Mouse (Mus musculus) B cell, adult 2 months (primary cell): Measurements from ENCODE around the gene 1700008O03Rik.

ENCODE experiments used
- DNase-seq, 2 experiments: peaks; one replicate each; pipeline ENCODE4 v3.0.0; 2022

1700008O03Rik gene

DNA sequence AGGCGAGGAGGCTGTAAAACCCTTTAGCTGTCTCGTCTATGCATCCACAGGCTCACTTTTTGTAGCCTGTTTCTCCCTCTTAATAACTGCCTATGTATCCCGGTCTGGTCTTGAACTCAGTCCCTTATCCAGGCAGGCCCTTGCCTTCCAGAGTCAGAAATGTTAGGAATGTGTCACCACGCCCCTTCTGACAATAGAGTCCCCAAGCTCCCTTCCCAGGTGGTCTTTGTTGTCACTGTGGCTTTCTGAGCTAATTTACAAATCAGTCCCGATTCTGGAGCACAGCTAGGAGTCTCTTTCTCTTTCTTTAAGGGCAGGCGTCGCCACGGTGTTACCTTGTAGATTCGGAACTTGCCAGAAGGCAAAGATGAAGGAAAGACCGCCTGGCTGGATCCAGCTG, 10.4 kb downstream of the 1700008O03Rik start:
- DNase-seq: no peak

DNA sequence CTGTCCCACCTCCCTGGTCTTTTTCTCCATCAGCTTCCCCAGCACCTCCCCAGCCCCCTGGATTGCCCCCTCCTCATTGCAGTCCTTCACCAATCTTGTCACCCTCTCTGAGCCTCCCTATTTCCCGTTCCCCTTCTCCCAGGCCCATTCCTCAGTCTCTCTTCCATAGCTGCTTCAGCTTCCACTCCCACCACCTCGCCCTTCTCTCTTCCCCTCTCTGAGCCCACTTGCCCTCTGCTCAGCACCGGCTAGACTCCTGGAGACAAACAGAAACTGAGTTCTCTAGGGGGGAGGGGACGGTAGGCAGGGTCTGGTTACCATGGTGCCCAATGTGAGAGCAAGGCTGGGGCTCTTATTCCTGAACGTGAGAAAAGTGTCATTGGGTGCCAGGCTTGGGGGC, 10.9 kb downstream of the 1700008O03Rik start:
- no peak for DNase-seq

DNA sequence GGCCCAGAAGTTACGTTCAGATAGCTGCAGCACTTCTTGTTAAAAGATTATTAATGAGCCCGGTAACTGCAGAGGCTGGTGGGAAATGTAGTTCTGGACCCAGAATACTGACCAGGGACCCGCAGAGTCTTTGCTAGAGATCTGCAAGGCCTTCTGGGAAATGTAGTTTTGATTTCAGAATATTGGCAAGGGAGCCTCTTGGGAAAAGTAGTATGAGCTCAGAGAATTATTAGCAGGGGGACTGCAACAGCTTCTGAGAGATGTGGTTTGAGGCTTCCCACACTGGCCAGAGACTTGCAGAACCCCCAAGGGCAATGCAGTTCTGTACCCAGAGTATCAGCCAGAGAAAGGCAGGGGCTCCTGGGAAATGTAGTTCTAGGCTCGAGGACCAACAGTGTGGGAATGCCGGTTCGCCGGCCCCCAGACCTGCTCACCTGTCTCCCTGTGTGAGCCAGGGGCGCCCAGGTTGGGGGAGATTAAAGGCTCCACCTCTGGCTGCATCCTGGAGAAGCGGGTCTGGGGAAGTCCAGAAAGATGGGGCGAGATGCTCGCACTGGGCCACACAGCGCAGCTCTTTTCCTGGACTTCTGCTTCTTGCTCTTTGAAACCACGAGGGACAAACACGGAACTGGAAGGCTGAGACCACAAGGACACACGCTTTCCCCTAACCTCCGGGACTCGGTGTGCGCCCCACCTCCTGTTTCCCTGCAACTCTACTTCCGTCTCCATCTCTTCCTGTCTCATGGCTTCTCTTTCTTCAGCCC, 11.5 kb downstream of the 1700008O03Rik start:
- DNase-seq: peak; percentile 81 to 86

DNA sequence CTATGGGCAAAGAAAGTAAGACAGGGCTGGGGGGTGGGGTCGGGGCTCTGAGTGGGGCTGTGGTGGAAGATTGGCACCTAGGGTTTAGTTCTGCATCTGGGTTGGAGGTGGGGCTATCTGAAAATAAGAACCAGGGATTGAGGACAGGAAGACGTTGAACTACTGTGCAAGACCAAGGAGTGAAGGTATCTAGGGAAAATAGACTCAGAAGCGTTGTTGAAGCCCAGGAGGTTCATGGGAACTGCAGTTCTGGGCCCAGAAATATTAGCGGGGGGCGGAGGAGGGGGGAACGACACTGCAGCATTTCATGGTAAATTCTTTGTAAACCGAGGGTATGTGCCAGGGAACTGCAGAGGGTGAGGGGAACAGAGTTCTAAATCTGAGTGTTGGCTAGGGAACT, 12.2 kb downstream of the 1700008O03Rik start:
- DNase-seq: no peak

DNA sequence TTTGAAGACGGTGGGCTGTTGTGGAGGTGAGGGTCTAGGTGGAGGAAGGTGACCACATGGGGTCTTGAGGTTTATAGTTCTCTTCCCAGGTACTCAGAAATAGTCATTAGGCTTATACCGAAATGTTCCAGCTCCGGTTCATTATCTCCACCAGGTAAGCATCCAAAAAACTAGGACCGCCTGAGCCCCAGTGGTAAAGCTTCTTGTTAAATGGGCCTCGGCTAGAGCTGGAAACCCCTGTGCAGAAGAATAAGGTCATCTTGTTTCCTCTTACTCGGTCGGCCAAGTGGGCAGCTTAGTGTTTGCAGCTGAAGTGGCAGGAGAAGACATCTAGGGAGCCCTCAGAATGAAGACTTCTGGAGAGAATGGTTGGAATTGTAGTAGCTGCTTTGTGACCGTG, 12.9 kb downstream of the 1700008O03Rik start:
- no peak for DNase-seq

DNA sequence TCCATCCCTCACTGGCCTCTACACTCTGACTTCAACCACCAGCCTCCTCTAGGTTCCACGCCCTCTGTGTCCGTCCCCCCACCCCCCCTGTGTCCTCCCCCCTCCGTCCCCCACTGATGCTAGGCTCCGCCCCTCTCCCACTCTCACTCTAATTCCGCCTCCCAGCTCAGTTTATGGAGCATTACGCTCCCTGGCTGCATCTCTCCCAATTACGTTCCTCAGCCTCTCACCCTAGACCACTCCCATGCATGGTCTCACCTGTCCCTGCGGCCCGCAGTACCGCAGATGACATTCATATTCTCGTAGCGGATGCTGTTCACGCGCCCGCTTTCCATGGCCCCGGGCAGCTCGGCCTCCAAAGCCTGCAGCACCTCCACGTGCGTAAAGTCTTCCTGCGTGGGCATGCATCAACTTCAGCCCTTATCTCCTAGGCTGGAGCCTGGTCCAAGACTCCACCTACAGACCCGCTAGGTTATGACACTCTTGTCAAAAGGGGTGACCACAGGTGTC, 24.8 kb downstream of the 1700008O03Rik start:
- peak; percentile 46 to 56 for DNase-seq

DNA sequence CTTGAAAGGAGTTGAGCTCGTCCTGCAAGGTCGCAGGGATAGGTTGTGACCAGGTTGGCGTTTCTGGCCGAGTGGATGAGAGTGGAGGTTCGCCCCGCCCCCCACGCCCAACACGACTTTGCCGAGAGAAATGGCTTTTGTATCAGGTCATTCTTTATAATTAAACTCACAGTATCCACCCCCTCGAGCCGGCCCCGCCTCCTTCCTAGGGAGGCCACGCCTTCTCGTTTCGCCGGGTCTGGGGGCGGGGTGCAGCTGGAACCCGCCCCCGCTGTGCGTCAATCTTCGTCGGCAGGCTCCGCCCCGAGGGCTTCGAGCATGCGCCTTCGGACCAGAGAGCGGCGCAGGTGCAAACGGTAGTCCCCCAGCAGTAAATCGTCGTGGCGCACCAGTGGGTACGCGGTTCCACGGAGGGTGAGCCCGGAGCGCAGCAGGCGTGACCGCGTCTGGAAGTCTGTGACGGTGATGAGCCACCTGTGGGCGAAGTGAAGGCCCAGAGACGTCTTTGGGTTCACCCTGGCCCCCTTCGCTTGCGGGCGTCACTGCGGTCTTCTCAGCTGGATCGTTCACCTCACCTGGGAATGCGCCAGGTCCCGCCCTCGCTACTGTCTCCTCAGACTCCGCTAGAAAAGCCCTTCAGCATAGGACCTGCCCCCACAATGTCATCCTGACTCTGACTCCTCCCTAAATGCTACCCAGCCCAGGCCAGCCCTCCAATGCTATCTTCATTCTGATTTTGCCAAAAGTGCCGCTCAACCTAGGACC, 25.5 kb downstream of the 1700008O03Rik start:
- peak; percentile 99 to 100 for DNase-seq

DNA sequence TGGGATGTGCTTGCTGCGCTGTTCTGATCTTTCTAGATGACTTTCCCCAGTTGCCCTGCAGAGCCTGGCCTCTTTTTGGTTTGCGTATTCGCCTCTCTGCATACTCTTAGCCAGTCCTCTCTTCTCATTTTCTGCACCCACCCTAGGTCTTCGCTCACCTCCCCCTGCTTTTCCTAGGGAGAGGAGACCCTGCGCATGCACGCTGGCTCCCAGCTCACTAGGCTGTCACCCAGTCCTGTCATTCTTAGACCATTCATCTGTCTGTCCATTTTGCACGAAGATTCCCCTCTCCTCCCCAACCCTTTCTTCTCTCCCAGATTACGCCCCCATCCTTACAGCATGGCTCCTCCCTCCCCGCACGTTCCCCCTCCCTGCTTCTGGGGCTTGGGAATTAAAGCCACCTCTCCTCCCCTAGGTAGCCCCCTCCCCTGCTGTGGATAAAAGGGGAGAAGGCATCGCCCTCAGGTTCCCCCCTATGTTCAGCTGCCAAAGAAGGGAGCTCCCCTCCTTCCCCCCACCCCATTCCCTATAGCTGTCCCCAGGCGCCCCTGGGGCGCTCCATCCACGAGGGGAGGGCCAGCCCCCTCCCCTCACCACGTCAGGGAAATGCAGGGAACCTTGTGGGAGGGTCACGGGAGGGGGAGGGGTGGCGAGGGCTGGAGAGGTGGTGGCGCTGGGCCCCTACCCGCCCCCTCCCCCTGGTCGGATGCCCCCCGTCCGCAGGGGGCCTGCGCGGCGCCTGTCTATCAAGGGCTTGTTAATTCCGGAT, 26.6 kb downstream of the 1700008O03Rik start:
- DNase-seq: peak in 1 of 2 experiments; percentile 9

DNA sequence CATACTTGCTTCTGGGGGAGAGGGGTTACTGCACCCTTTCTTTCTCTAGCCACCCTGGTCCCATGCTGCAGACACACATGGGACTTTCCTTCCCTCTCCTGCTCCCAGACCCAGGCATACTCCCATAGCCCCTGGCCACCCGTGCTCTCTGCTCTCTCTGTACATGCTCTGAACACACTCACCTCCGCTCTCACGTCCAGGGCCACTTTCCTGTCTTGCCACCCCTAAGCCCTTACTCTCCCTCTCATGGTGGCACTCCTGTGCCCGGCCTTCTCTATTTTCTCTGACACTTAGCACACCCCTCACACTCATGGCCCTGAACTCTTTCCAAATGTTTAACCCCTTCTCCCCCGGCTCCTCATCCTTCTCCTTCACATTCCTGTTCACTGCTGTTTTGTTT, 27.6 kb downstream of the 1700008O03Rik start:
- peak in 1 of 2 experiments; percentile 10 for DNase-seq

DNA sequence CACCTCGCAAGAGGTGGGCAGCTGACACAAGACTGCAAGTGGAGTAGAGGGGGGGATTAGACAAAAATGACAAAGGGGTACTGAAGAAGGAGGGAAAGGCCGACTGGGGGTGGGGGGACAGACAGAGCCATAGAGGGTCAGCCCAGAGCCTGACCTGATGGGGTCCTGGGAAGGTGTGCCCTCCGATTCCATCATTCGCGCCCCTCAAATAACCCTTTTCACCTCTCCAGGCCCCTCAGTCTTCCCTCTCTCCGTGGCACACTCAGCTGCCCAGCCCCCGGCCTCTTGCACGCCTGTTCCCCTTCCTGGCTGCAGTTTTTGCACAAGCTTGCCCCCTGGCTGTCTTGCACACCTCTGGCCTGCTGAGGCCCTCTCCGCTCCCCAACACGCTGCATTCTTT, 28.1 kb downstream of the 1700008O03Rik start:
- DNase-seq: no peak

DNA sequence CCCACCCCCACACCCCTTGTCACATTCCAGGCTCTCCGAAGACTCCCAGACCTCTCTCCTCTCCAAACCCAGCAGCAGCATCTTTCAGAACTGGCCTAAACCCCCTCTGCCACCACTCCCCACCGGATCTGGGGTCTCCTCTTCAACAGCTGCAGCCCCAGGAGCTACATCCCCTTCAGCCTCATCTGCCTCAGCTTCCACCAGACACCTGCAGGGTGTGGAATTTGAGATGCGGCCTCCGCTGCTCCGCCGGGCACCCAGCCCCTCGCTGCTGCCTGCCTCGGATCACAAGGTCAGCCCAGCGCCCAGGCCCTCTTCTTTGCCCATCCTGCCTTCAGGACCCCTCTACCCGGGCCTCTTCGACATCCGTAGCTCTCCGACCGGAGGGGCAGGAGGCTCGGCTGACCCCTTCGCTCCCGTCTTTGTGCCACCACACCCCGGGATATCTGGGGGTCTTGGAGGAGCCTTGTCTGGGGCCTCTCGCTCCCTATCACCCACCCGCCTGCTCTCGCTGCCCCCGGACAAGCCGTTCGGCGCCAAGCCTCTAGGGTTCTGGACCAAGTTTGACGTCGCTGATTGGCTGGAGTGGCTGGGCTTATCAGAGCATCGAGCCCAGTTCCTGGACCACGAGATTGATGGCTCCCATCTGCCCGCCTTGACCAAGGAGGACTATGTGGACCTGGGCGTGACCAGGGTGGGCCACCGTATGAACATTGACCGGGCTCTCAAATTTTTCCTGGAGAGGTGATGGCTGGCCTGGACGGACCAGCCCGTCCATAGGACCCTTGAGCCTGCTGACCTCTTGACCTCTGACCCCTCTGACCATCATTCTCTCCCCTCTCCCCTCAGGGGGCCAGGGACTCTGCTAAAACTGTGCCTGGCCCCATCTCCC, 28.8 kb downstream of the 1700008O03Rik start:
- peak; percentile 28 to 39 for DNase-seq

DNA sequence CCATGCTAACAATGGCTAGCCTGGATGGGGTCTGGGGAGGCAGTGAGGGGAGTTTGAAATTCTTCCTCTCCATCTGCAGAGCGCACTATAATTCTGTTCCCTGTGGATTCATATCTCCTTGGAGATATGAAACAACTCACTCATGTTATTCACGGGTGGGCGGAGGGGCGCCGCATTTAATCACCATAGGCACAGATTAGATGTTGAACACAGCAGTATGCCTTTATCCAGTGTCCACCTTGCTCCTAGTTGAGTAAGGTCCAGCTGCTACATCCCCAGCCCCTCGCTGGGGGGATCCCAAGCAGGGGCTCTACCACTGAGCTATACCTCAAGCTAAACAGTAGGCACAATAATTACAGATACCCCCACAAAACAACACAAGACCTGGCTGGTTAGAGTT, 30.2 kb downstream of the 1700008O03Rik start:
- peak in 1 of 2 experiments; percentile 9 for DNase-seq

DNA sequence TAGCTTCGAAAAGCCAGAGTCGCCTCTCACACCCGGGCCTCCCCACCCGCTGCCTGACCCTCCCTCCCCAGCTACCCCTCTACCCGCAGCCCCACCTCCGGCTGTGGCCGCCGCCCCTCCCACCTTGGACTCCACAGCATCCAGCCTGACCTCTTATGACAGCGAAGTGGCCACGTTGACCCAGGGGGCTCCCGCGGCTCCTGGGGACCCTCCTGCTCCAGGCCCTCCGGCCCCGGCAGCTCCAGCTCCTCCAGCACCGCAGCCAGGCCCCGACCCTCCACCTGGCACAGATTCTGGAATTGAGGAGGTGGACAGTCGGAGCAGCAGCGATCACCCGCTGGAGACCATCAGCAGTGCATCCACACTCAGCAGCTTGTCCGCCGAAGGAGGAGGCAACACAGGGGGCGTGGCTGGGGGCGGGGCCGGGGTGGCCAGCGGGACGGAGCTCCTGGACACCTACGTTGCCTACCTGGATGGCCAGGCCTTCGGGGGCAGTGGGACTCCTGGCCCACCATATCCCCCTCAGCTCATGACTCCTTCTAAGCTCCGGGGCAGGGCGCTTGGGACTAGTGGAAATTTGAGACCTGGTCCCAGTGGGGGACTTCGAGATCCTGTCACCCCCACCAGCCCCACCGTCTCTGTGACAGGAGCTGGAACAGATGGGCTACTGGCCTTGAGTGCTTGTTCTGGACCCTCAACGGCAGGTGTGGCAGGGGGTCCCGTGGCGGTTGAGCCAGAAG, 31.8 kb downstream of the 1700008O03Rik start:
- DNase-seq: peak in 1 of 2 experiments; percentile 15

DNA sequence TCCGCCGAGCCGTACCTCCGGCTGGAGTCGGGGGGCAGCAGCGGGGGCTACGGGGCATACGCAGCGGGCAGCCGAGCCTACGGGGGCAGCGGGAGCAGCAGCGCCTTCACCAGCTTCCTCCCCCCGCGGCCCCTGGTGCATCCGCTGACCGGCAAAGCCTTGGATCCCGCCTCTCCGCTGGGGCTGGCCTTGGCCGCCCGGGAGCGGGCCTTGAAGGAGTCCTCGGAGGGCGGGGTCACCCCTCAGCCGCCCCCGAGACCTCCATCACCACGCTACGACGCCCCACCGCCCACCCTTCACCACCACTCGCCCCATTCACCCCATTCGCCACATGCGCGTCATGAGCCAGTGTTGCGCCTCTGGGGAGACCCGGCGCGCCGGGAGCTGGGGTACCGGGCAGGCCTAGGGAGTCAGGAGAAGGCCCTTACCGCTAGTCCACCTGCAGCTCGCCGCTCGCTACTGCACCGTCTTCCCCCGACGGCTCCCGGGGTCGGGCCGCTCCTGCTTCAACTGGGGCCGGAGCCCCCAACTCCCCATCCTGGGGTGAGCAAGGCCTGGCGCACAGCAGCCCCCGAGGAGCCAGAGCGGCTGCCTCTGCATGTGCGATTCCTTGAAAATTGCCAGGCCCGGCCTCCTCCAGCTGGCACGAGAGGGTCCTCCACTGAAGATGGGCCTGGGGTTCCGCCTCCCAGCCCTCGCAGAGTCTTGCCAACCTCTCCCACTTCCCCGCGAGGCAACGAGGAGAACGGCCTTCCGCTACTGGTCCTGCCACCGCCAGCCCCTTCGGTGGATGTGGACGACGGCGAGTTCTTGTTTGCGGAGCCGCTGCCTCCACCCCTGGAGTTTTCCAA, 32.6 kb downstream of the 1700008O03Rik start:
- peak; percentile 24 to 34 for DNase-seq

DNA sequence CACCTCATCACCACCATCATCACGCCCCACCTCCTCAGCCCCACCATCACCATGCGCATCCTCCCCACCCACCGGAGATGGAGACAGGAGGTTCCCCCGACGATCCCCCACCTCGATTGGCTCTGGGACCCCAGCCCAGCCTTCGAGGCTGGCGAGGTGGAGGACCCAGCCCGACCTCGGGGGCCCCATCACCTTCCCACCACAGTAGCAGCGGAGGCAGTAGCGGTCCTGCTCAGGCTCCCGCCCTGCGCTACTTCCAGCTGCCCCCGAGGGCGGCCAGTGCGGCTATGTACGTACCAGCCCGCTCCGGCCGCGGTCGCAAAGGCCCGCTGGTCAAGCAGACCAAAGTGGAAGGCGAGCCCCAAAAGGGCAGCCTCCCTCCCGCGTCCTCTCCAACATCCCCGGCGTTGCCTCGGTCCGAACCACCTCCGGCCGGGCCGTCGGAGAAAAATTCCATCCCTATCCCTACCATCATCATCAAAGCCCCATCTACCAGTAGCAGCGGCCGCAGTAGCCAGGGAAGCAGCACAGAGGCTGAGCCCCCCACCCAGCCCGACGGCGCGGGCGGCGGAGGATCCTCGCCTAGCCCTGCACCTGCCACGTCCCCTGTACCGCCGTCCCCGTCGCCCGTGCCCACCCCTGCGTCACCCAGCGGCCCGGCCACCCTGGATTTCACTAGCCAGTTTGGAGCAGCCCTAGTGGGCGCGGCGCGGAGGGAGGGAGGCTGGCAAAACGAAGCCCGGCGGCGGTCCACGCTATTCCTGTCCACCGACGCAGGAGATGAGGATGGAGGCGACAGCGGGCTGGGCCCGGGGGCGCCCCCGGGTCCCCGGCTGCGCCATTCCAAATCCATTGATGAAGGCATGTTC, 33.5 kb downstream of the 1700008O03Rik start:
- no peak for DNase-seq

DNA sequence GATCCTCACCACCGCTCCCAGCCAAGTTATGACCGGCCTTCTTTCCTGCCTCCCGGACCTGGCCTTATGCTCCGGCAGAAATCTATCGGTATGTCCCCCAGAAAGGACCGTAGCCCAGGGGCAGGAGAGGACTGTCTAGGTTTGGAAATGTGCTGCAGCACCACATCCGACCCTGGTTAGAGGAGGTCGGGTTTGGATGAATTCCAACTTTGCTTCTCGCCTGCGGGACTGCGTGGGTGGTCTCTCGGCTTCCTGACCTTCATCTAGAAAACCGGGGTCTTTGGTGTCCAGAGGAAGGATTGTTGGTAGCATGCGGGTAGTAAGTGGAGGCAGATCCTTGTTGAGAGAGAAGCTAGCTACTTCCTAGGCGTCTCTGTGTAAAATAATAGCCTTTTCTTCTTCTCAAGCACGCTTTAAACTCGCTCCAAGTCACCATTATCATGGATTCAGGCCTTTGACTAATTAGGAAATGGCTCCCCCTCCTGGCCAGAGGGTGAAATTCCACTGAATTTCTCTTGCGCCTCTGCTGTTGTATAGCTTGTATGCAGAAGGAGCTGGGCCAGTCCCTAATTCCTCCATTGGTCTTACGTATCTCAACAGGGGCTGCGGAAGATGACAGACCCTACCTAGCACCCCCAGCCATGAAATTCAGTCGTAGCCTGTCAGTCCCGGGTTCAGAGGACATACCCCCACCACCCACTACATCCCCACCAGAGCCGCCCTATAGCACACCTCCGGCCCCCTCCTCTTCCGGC, 34.5 kb downstream of the 1700008O03Rik start:
- DNase-seq: peak; percentile 89 to 92

DNA sequence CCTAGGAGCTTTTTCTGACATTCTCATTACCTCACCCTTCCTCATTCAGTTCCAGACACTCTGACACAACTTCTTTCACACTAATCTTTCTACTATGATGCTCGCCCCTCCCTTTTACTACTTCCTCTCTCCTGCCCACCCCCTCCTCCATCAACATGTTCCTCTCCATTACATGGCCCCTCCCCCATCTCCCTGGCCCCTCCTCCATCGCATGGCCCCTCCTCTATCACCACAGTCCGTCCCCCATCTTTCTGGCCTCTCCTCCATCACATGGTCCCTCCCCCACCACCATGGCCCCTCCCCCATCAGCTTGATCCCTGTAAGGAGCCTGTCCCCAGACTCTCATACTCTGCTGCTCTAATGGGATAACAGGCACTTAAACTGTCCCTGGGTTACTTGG, 36.6 kb downstream of the 1700008O03Rik start:
- peak; percentile 28 to 44 for DNase-seq

DNA sequence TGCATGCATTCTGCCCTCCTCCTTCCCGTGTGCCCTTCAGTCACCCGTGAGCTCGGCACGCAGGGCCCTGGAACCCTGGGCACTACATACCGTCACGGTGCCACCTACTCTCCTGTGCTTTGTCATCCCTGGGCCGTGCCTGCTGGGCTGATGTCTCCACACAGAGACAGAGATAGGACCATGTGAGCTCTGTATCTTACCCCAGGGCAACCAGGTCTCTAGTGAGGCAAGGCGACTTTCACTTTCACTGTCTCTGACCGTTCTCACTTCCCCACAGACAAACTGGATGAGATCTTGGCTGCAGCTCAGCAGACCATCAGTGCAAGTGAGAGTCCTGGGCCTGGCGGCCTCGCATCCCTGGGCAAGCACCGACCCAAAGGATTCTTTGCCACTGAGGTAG, 41.0 kb downstream of the 1700008O03Rik start:
- peak; percentile 70 to 73 for DNase-seq
